Mouse (Mus musculus): ENCODE measurements around the gene Tmem106a. TPM values are rescaled to one million over a fixed set of nuclear protein-coding genes. Genes with fewer than 3 reads are reported as not detected.

Gene Tmem106a
- polyA plus RNA-seq, 1 experiment = 37.1 TPM

GRCm38 (mm10) chr11:101610445-101610844, 28.4 kb downstream of the Tmem106a start:
- 16% methylated on average over 11 of the region's 11 CpGs for WGBS
- no peaks in the 10 kb centered on the region for H3K27me3 ChIP-seq (ENCODE audit: control insufficient read depth, insufficient read depth, low read length)
- peaks cover 3% of the 10 kb centered on the region for H3K4me1 ChIP-seq (replicated peaks; ENCODE audit: control insufficient read depth, insufficient read depth, low read length)
- DNase-seq = no peak
- TF ChIP-seq POLR2A (IDR thresholded peaks at IDR 0.05; ENCODE audit: control insufficient read depth, extremely low read depth, insufficient read depth, low read length, poor library complexity) (no peak), CTCF (IDR thresholded peaks at IDR 0.05; ENCODE audit: borderline replicate concordance, control insufficient read depth, extremely low read depth, insufficient read depth, low read length, poor library complexity) (no peak)
- H3K4me3 ChIP-seq (ENCODE audit: control insufficient read depth, insufficient read depth, low read length) = no peak overlapping the region
- H3K36me3 ChIP-seq (ENCODE audit: control insufficient read depth, insufficient read depth, low read length) = no peaks in the 10 kb centered on the region
- no peak overlapping the region for H3K27ac ChIP-seq (ENCODE audit: control insufficient read depth, insufficient read depth, low read length)

GRCm38 (mm10) chr11:101613596-101613995, 31.6 kb downstream of the Tmem106a start:
- WGBS = 90% methylated on average over 6 of the region's 6 CpGs
- no peak for DNase-seq
- no peak overlapping the region for H3K4me3 ChIP-seq (ENCODE audit: control insufficient read depth, insufficient read depth, low read length)
- H3K4me1 ChIP-seq (replicated peaks; ENCODE audit: control insufficient read depth, insufficient read depth, low read length) = peaks cover 12% of the 10 kb centered on the region
- no peaks in the 10 kb centered on the region for H3K36me3 ChIP-seq (ENCODE audit: control insufficient read depth, insufficient read depth, low read length)
- no peak overlapping the region for H3K27ac ChIP-seq (ENCODE audit: control insufficient read depth, insufficient read depth, low read length)
- no peak for TF ChIP-seq CTCF (IDR thresholded peaks at IDR 0.05; ENCODE audit: borderline replicate concordance, control insufficient read depth, extremely low read depth, insufficient read depth, low read length, poor library complexity)
- TF ChIP-seq POLR2A (IDR thresholded peaks at IDR 0.05; ENCODE audit: control insufficient read depth, extremely low read depth, insufficient read depth, low read length, poor library complexity) = no peak
- no peaks in the 10 kb centered on the region for H3K27me3 ChIP-seq (ENCODE audit: control insufficient read depth, insufficient read depth, low read length)

DNA sequence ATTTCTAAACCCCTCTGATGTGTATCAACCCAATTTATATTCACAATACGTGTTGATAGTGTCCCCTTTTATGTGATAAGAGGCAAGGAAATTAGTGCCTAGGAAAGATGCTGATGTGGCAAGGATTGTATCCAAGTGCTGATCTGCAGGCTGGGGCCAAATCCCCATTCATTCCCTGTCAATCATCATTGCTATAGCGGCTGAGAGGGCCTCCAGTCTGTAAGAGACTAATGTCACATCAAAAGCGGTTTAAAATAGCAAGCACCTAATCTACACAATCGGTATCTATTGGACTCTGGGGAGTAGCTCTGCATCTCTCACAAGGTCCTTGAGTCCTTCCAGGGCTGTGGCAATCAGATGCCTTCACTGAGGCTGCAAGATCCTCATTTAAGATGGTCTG, 32.1 kb downstream of the Tmem106a start:
- Histone ChIP-seq H3K27me3 (ENCODE audit: control insufficient read depth, insufficient read depth, low read length) (no peaks in the 10 kb centered on the region), H3K4me3 (ENCODE audit: control insufficient read depth, insufficient read depth, low read length) (no peak overlapping the region), H3K27ac (ENCODE audit: control insufficient read depth, insufficient read depth, low read length) (no peak overlapping the region), H3K4me1 (replicated peaks; ENCODE audit: control insufficient read depth, insufficient read depth, low read length) (peaks cover 12% of the 10 kb centered on the region), H3K36me3 (ENCODE audit: control insufficient read depth, insufficient read depth, low read length) (no peaks in the 10 kb centered on the region)
- TF ChIP-seq CTCF (IDR thresholded peaks at IDR 0.05; ENCODE audit: borderline replicate concordance, control insufficient read depth, extremely low read depth, insufficient read depth, low read length, poor library complexity) = no peak
- TF ChIP-seq POLR2A (IDR thresholded peaks at IDR 0.05; ENCODE audit: control insufficient read depth, extremely low read depth, insufficient read depth, low read length, poor library complexity) = no peak
- no peak for DNase-seq
- WGBS = 97% methylated on average over 4 of the region's 4 CpGs

DNA sequence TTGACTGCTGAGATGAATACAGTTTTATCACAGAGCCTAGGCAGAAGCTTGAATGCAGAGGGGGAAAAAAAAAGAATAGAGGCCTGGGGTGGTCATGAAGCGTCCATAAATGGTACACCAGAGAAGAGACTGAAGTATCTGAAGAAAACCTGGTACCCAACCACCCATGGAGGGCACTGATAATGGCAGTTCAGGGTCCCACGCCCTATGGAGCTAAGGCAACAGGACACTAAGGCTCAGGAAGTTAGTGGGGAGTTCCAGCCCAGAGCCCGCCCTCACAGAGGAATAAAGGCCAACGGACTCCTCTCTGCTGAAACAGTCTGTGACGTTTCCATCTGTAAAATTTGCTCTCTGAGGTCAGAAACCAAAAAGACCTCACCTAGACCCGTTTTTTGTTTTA, 33.3 kb downstream of the Tmem106a start:
- Histone ChIP-seq H3K4me1 (replicated peaks; ENCODE audit: control insufficient read depth, insufficient read depth, low read length) (peaks cover 12% of the 10 kb centered on the region), H3K27me3 (ENCODE audit: control insufficient read depth, insufficient read depth, low read length) (no peaks in the 10 kb centered on the region), H3K4me3 (ENCODE audit: control insufficient read depth, insufficient read depth, low read length) (no peak overlapping the region), H3K27ac (ENCODE audit: control insufficient read depth, insufficient read depth, low read length) (no peak overlapping the region), H3K36me3 (ENCODE audit: control insufficient read depth, insufficient read depth, low read length) (no peaks in the 10 kb centered on the region)
- TF ChIP-seq CTCF (IDR thresholded peaks at IDR 0.05; ENCODE audit: borderline replicate concordance, control insufficient read depth, extremely low read depth, insufficient read depth, low read length, poor library complexity) (no peak), POLR2A (IDR thresholded peaks at IDR 0.05; ENCODE audit: control insufficient read depth, extremely low read depth, insufficient read depth, low read length, poor library complexity) (no peak)
- DNase-seq = no peak
- WGBS = 64% methylated on average over 6 of the region's 6 CpGs

DNA sequence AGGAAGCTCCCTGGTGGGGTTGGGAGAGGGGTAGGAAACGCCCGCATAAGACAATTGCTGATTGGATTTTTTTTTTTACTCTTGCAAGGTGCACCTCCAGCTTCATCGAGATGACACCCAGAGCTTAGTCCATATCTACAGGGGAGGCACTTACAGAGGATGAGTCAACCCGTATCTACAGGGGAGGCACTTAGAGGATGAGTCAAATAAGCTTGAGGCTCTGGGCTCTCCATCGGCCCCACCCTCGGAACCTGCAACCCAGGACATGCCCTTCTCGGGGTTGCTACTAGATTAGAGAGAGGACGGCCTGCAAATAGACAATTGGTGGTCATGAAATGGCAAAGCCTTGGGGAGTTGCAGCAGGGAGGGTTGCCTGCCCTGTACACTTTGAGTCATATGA, 34.1 kb downstream of the Tmem106a start:
- H3K4me1 ChIP-seq (replicated peaks; ENCODE audit: control insufficient read depth, insufficient read depth, low read length) = peaks cover 15% of the 10 kb centered on the region
- H3K36me3 ChIP-seq (ENCODE audit: control insufficient read depth, insufficient read depth, low read length) = no peaks in the 10 kb centered on the region
- DNase-seq = no peak
- TF ChIP-seq POLR2A (IDR thresholded peaks at IDR 0.05; ENCODE audit: control insufficient read depth, extremely low read depth, insufficient read depth, low read length, poor library complexity) = no peak
- no peak for TF ChIP-seq CTCF (IDR thresholded peaks at IDR 0.05; ENCODE audit: borderline replicate concordance, control insufficient read depth, extremely low read depth, insufficient read depth, low read length, poor library complexity)
- H3K27ac ChIP-seq (ENCODE audit: control insufficient read depth, insufficient read depth, low read length) = no peak overlapping the region
- no peaks in the 10 kb centered on the region for H3K27me3 ChIP-seq (ENCODE audit: control insufficient read depth, insufficient read depth, low read length)
- H3K4me3 ChIP-seq (ENCODE audit: control insufficient read depth, insufficient read depth, low read length) = no peak overlapping the region
- WGBS = 95% methylated on average over 8 of the region's 8 CpGs

DNA sequence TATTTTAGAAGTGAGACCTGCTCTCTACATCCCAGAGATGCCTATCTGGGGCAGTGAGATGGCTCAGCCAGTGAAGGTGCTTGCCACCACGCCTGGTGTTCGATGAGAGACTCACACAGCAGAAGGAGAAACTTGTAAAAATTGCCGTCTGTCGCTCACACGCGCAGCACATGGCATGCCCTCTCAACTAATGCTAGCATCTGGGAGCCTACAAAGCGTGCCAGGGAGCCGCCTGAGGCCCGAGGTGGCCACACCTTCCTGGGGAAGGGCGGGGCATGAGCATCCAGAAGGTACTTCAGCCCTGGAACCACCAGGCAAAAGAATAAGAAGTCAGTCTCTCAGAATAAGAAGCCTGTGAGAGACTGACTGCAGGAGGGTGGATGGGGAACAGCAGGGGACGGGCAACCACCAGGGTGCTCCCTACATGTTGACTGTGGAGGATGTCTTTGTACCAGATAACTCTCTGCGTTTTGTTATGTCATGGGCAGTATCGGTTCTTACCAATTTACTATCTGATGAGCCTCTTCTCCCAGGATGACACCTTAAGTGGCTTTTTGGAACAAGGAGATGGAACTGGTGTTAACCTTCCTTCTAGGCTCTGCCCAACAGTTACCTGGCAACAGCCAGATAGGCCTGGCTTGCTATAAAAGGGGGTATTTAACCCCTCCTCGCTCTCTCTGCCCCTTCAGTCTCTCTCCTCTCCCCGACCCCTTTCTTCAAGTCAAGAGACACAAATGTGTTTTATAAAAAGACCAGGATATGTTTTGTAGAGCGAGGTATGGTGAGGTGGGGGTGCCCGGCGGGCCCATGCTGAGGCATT, 35.1 kb downstream of the Tmem106a start:
- no peak for DNase-seq
- Histone ChIP-seq H3K4me3 (ENCODE audit: control insufficient read depth, insufficient read depth, low read length) (no peak overlapping the region), H3K36me3 (ENCODE audit: control insufficient read depth, insufficient read depth, low read length) (no peaks in the 10 kb centered on the region), H3K27me3 (ENCODE audit: control insufficient read depth, insufficient read depth, low read length) (no peaks in the 10 kb centered on the region), H3K27ac (ENCODE audit: control insufficient read depth, insufficient read depth, low read length) (no peak overlapping the region), H3K4me1 (replicated peaks; ENCODE audit: control insufficient read depth, insufficient read depth, low read length) (peaks cover 15% of the 10 kb centered on the region)
- TF ChIP-seq POLR2A (IDR thresholded peaks at IDR 0.05; ENCODE audit: control insufficient read depth, extremely low read depth, insufficient read depth, low read length, poor library complexity) (no peak), CTCF (IDR thresholded peaks at IDR 0.05; ENCODE audit: borderline replicate concordance, control insufficient read depth, extremely low read depth, insufficient read depth, low read length, poor library complexity) (no peak)
- WGBS = 73% methylated on average over 18 of the region's 18 CpGs
